Mouse (Mus musculus) kidney, adult 2 months (tissue): ENCODE measurements around the gene Uba6.

Experiments used
- CTCF ChIP-seq: fragments of 200-500 bp; conservative IDR thresholded peaks from 2 replicates; pipeline ENCODE4 v1.5.1; 2011; ENCODE audit warnings: low read depth, mild to moderate bottlenecking, control low read depth, low read length, moderate library complexity, mixed read lengths; ENCODE audit not compliant: insufficient read depth, insufficient read length
- POLR2A ChIP-seq: fragments of 200-500 bp; IDR thresholded peaks from one replicate; pipeline ENCODE4 v1.6.1; 2011; ENCODE audit warnings: low read depth, low read length, control low read depth

GRCm38 (mm10) chr5:86068451-86068850 lies 104.2 kb downstream of the Uba6 start:
- TF ChIP-seq CTCF: no peak
- no peak for TF ChIP-seq POLR2A
